Mouse (Mus musculus) urinary bladder, adult 18-20 months (tissue): ENCODE measurements around the gene Wars2.

Experiments used
- DNase-seq, 2 experiments: peaks; one replicate each; pipeline ENCODE4 v3.0.0; 2022; ENCODE audit warnings: low spot score in 2 of 2, mixed read lengths in 2 of 2

Wars2 gene

GRCm38 (mm10) chr3:99188097-99188496, 47.2 kb downstream of the Wars2 start:
- DNase-seq: no peak

GRCm38 (mm10) chr3:99193576-99193975, 52.7 kb downstream of the Wars2 start:
- no peak for DNase-seq

- DNase-seq: no peak
Observed at GRCm38 (mm10) chr3:99203331-99203730, 62.5 kb downstream of the Wars2 start.

- DNase-seq: no peak
Observed at GRCm38 (mm10) chr3:99208416-99208815, 67.5 kb downstream of the Wars2 start.

GRCm38 (mm10) chr3:99211105-99211698, 70.3 kb downstream of the Wars2 start:
- DNase-seq: no peak

- DNase-seq: no peak
Observed at GRCm38 (mm10) chr3:99227807-99228206, 86.9 kb downstream of the Wars2 start.

- DNase-seq: no peak
Observed at GRCm38 (mm10) chr3:99233393-99234318, 92.8 kb downstream of the Wars2 start.

- no peak for DNase-seq
Observed at GRCm38 (mm10) chr3:99234319-99234869, 93.5 kb downstream of the Wars2 start.

- DNase-seq: no peak
Observed at GRCm38 (mm10) chr3:99235116-99235803, 94.4 kb downstream of the Wars2 start.

GRCm38 (mm10) chr3:99235804-99236755, 95.2 kb downstream of the Wars2 start:
- DNase-seq: no peak

- DNase-seq: no peak
Observed at GRCm38 (mm10) chr3:99238691-99239090, 97.8 kb downstream of the Wars2 start.

GRCm38 (mm10) chr3:99239301-99240045, 98.6 kb downstream of the Wars2 start:
- no peak for DNase-seq

GRCm38 (mm10) chr3:99240213-99240720, 99.4 kb downstream of the Wars2 start, which contains the start of gene Tbx15:
Tbx15 (plus strand) TSS chr3:99240381.
- no peak for DNase-seq

- no peak for DNase-seq
Observed at GRCm38 (mm10) chr3:99240811-99241738, 100.2 kb downstream of the Wars2 start.

- no peak for DNase-seq
Observed at GRCm38 (mm10) chr3:99242481-99242880, 101.6 kb downstream of the Wars2 start.

- no peak for DNase-seq
Observed at GRCm38 (mm10) chr3:99245341-99245740, 104.5 kb downstream of the Wars2 start.

GRCm38 (mm10) chr3:99246629-99247028, 105.8 kb downstream of the Wars2 start:
- no peak for DNase-seq

- DNase-seq: no peak
Observed at GRCm38 (mm10) chr3:99247586-99247985, 106.7 kb downstream of the Wars2 start.
